Mouse (Mus musculus) neural tube, embryonic 14.5 days (tissue): ENCODE results near the gene Hsdl2. TPM values are rescaled to one million over a fixed set of nuclear protein-coding genes. Genes with fewer than 3 reads are reported as not detected.

Experiments used
- ATAC-seq: fragments of 200-750 bp; cut with Nextera tagmentation; 2 replicates; pipeline ENCODE4 v1.8.0; 2017; ENCODE audit warnings: low read depth, mild to moderate bottlenecking, moderate TSS enrichment, moderate library complexity
- H3K27ac ChIP-seq: fragments of 300-500 bp; sonication (generic); 2 replicates; pipeline ENCODE4 v1.5.1; 2014; ENCODE audit warnings: low read depth, mild to moderate bottlenecking, control low read depth, low read length, moderate library complexity, mixed read lengths
- H3K27me3 ChIP-seq: fragments of 300-500 bp; sonication (generic); 2 replicates; pipeline ENCODE4 v1.6.1; 2014; ENCODE audit warnings: low read length; ENCODE audit not compliant: control insufficient read depth, insufficient read depth
- H3K36me3 ChIP-seq: fragments of 300-500 bp; sonication (generic); 2 replicates; pipeline ENCODE4 v1.6.1; 2014; ENCODE audit warnings: low read length, mixed read lengths; ENCODE audit not compliant: control insufficient read depth, insufficient read depth
- H3K4me1 ChIP-seq: fragments of 300-500 bp; sonication (generic); 2 replicates; pipeline ENCODE4 v1.6.1; 2014; ENCODE audit warnings: low read length; ENCODE audit not compliant: control insufficient read depth, insufficient read depth
- H3K4me2 ChIP-seq: fragments of 300-500 bp; sonication (generic); 2 replicates; pipeline ENCODE4 v1.6.1; 2014; ENCODE audit warnings: mild to moderate bottlenecking, low read depth, low read length, control low read depth
- H3K4me3 ChIP-seq: fragments of 300-500 bp; sonication (generic); 2 replicates; pipeline ENCODE4 v1.5.1; 2014; ENCODE audit warnings: low read depth, low read length, control low read depth, mixed read lengths
- H3K9ac ChIP-seq: fragments of 300-500 bp; sonication (generic); replicated peaks from 2 replicates; pipeline ENCODE4 v1.6.1; 2014; ENCODE audit warnings: low read depth, mild to moderate bottlenecking, control low read depth, low read length, mixed read lengths
- H3K9me3 ChIP-seq: fragments of 300-500 bp; sonication (generic); 2 replicates; pipeline ENCODE4 v1.6.1; 2016; ENCODE audit warnings: low read length; ENCODE audit not compliant: control insufficient read depth
- WGBS: fragments of 180-500 bp; shearing (Covaris S2); extraction: QIAGEN DNeasy Blood & Tissue Kit; methylation state at CpG from one replicate; pipeline ENCODE4 v1.1.7; 2014; 5-methylcytosine and 5-hydroxymethylcytosine counted together
- polyA plus RNA-seq: library from polyadenylated mRNA; unstranded; fragments of >200 nt; fragmentation: Nextera tagmentation; extraction: Ambion mirVana; gene quantifications from 2 replicates; pipeline ENCODE4 v1.2.1, GENCODE M21; 2014

Hsdl2 gene
- polyA plus RNA-seq, 1 experiment from 2014 or later, result 39.5 TPM

- H3K36me3 ChIP-seq, result no peaks in the 10 kb centered on the region
- 87% methylated on average over 11 of the region's 11 CpGs for WGBS
- H3K27me3 ChIP-seq, result no peaks in the 10 kb centered on the region
- no peak overlapping the region for H3K27ac ChIP-seq
- H3K9ac ChIP-seq, result no peak overlapping the region
- no peaks in the 10 kb centered on the region for H3K9me3 ChIP-seq
- H3K4me1 ChIP-seq, result peaks cover 8% of the 10 kb centered on the region
- ATAC-seq, result no peak
- no peak overlapping the region for H3K4me2 ChIP-seq
- H3K4me3 ChIP-seq, result no peak overlapping the region
These were observed 6.0 kb upstream of the Hsdl2 start for GRCm38 (mm10) chr4:59575184-59575958.

- Histone ChIP-seq H3K27me3 (no peaks in the 10 kb centered on the region), H3K4me1 (peaks cover 8% of the 10 kb centered on the region), H3K4me3 (peak overlapping the region; percentile 70), H3K9me3 (no peaks in the 10 kb centered on the region), H3K27ac (peak overlapping the region; percentile 87), H3K4me2 (peak overlapping the region; percentile 84), H3K36me3 (no peaks in the 10 kb centered on the region), H3K9ac (peak overlapping the region; percentile 69)
- peak; percentile 60 for ATAC-seq
- 2% methylated on average over 23 of the region's 23 CpGs for WGBS
These were observed 675 bp upstream of the Hsdl2 start for GRCm38 (mm10) chr4:59580495-59581281.

GRCm38 (mm10) chr4:59582186-59582585 is 823 bp downstream of the Hsdl2 start:
- Histone ChIP-seq H3K4me1 (peaks cover 8% of the 10 kb centered on the region), H3K4me3 (peak overlapping the region; percentile 70), H3K9ac (no peak overlapping the region), H3K9me3 (no peaks in the 10 kb centered on the region), H3K36me3 (no peaks in the 10 kb centered on the region), H3K27me3 (no peaks in the 10 kb centered on the region), H3K4me2 (peak overlapping the region; percentile 84), H3K27ac (no peak overlapping the region)
- no peak for ATAC-seq
- WGBS, result 30% methylated on average over 6 of the region's 6 CpGs

- ATAC-seq, result no peak
- H3K27me3 ChIP-seq, result no peaks in the 10 kb centered on the region
- H3K4me3 ChIP-seq, result no peak overlapping the region
- no peak overlapping the region for H3K9ac ChIP-seq
- H3K9me3 ChIP-seq, result no peaks in the 10 kb centered on the region
- H3K4me2 ChIP-seq, result no peak overlapping the region
- WGBS, result 78% methylated on average over 5 of the region's 5 CpGs
- peaks cover 3% of the 10 kb centered on the region for H3K4me1 ChIP-seq
- H3K27ac ChIP-seq, result no peak overlapping the region
- H3K36me3 ChIP-seq, result no peaks in the 10 kb centered on the region
These were observed 3.7 kb downstream of the Hsdl2 start for GRCm38 (mm10) chr4:59585097-59585496.

- no peak overlapping the region for H3K4me3 ChIP-seq
- 67% methylated on average over 2 of the region's 2 CpGs for WGBS
- H3K9ac ChIP-seq, result no peak overlapping the region
- H3K9me3 ChIP-seq, result no peaks in the 10 kb centered on the region
- H3K4me2 ChIP-seq, result no peak overlapping the region
- H3K36me3 ChIP-seq, result no peaks in the 10 kb centered on the region
- no peak for ATAC-seq
- no peaks in the 10 kb centered on the region for H3K27me3 ChIP-seq
- no peak overlapping the region for H3K27ac ChIP-seq
- H3K4me1 ChIP-seq, result no peaks in the 10 kb centered on the region
These were observed 6.0 kb downstream of the Hsdl2 start for GRCm38 (mm10) chr4:59587215-59587871.

GRCm38 (mm10) chr4:59587872-59588226 is 6.5 kb downstream of the Hsdl2 start:
- no peak overlapping the region for H3K4me2 ChIP-seq
- H3K9ac ChIP-seq, result no peak overlapping the region
- H3K27me3 ChIP-seq, result no peaks in the 10 kb centered on the region
- no peaks in the 10 kb centered on the region for H3K4me1 ChIP-seq
- H3K36me3 ChIP-seq, result no peaks in the 10 kb centered on the region
- WGBS, result 94% methylated on average over 1 of the region's 1 CpGs
- H3K27ac ChIP-seq, result no peak overlapping the region
- no peaks in the 10 kb centered on the region for H3K9me3 ChIP-seq
- ATAC-seq, result no peak
- H3K4me3 ChIP-seq, result no peak overlapping the region

GRCm38 (mm10) chr4:59594614-59595013 is 13.3 kb downstream of the Hsdl2 start:
- H3K27ac ChIP-seq, result no peak overlapping the region
- H3K36me3 ChIP-seq, result no peaks in the 10 kb centered on the region
- no peaks in the 10 kb centered on the region for H3K4me1 ChIP-seq
- no peaks in the 10 kb centered on the region for H3K27me3 ChIP-seq
- H3K9me3 ChIP-seq, result no peaks in the 10 kb centered on the region
- WGBS, result 77% methylated on average over 2 of the region's 2 CpGs
- H3K4me2 ChIP-seq, result no peak overlapping the region
- no peak overlapping the region for H3K4me3 ChIP-seq
- no peak for ATAC-seq
- no peak overlapping the region for H3K9ac ChIP-seq

- H3K27ac ChIP-seq, result no peak overlapping the region
- H3K27me3 ChIP-seq, result no peaks in the 10 kb centered on the region
- no peak overlapping the region for H3K9ac ChIP-seq
- no peaks in the 10 kb centered on the region for H3K9me3 ChIP-seq
- no peak overlapping the region for H3K4me2 ChIP-seq
- H3K36me3 ChIP-seq, result no peaks in the 10 kb centered on the region
- no peak for ATAC-seq
- H3K4me3 ChIP-seq, result no peak overlapping the region
- 86% methylated on average over 2 of the region's 2 CpGs for WGBS
- H3K4me1 ChIP-seq, result no peaks in the 10 kb centered on the region
These were observed 15.2 kb downstream of the Hsdl2 start for GRCm38 (mm10) chr4:59596556-59596955.

- Histone ChIP-seq H3K4me3 (no peak overlapping the region), H3K27ac (no peak overlapping the region), H3K9me3 (no peaks in the 10 kb centered on the region), H3K27me3 (no peaks in the 10 kb centered on the region), H3K4me1 (no peaks in the 10 kb centered on the region), H3K36me3 (no peaks in the 10 kb centered on the region), H3K9ac (no peak overlapping the region), H3K4me2 (no peak overlapping the region)
- 91% methylated on average over 4 of the region's 4 CpGs for WGBS
- no peak for ATAC-seq
These were observed 21.3 kb downstream of the Hsdl2 start for GRCm38 (mm10) chr4:59602704-59603103.
